Mouse (Mus musculus): Measurements from ENCODE around the gene Taf6.
"Not testable (repeated sequence)": the region's sequence is repeated elsewhere in the genome, so short reads cannot be mapped to it uniquely, and the experiment has no call there.

Taf6 gene

DNA sequence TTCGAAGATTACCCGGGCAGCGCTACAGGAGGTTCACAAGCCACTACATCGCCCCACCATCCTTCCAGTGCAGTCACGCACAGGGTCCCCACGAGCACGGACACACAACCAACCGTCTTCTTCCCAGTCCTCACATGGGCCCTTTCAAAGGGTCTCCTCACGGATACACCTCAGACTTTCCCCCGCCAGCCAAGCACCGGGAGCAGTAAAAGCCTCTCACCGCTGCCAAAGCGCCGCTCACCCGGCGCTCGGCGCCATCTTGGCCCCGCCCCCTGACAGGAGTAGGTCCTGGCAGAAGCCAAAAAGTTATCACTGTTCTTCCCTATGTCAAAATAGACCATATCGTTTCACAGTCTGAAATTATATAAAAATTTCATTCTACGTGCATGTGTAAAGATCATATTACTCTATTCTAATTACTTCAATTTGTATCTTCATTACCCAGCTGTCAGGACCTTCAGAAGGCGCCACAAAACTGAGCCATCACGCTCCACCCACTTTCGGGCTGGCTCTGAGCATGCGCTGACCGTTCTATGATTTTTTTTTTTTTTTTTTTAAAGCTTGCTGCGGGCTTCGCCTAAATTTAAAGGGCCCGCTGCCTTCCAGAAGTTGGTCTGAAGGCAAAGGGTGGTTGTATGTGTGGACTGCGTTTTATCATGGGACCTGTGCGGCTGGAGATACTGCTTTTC, at the start of gene Taf6, which contains the start of gene Cnpy4:
Gene Taf6 (minus strand): TSS at position 502 of the 689 bp plus-strand sequence.
Gene Cnpy4 (plus strand): TSS at position 536 of the 689 bp plus-strand sequence.
- DNase-seq (ENCODE audit: low spot score), result peak; percentile 77

DNA sequence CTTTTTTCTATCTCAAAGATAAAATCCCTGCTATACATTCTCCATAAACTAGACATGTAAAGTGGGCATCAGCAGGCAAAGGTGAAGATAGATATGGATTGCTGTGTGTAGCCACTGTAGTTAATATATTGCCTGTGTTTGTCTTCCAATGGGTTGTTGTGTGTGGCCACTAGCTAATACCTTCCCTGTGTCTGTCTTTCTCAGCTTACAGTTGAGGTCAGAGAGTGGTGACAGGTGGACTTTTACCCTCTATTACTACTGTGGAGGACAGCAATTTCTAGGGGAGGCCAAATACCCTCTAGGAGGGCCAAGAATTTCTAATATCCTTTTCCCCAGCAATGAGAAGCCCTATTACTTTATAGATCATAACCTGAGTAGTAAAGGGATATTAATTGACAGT, 47.0 kb upstream of the Taf6 start:
- DNase-seq (ENCODE audit: low spot score), result no peak

- no peak for DNase-seq (ENCODE audit: low spot score)
Observed at GRCm38 (mm10) chr5:138233778-138234177, 46.5 kb upstream of the Taf6 start.

DNA sequence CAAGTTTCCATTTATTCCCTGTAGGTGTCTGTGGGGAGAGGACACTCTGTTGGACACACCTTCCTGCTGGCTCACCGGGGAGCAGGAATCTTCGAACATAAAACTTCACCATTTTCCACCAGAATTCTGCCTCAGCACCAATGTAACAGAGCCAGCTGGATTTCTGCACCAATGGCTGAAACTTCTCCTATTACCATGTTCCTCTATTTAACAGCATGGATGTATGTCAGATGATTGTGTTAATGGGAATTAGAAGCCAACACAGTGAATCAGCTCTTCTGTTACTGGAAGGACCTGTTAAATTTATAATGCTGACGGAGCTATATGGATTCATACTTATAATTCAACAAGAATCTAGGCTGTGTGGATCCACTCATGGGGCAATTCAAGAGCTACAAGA, 42.3 kb upstream of the Taf6 start:
- no peak for DNase-seq (ENCODE audit: low spot score)

GRCm38 (mm10) chr5:138228026-138228425, 40.8 kb upstream of the Taf6 start:
- no peak for DNase-seq (ENCODE audit: low spot score)

DNA sequence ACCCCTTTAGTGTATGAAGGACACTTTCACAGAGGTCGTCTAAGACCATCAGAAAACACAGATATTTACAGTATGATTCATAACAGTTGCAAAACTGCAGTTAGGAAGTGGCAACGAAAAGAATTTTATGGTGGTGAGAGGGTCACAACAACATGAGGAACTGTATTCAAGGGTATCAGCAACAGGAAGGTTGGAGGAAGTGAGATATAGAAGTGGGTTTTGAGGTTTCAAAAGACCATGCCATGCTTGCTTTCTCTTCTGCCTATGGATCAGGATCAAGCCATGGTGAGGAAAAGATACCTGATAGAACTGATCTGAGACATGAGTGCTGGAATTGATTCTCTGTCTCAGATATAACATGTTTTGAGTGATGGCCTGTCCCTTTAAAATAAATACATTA, 40.1 kb upstream of the Taf6 start:
- no peak for DNase-seq (ENCODE audit: low spot score)

GRCm38 (mm10) chr5:138226491-138226890, 39.2 kb upstream of the Taf6 start:
- no peak for DNase-seq (ENCODE audit: low spot score)

GRCm38 (mm10) chr5:138225700-138226099, 38.4 kb upstream of the Taf6 start, which contains the start of gene Nxpe5:
TSS of gene Nxpe5 (plus strand) at chr5:138225898.
- no peak for DNase-seq (ENCODE audit: low spot score)

- DNase-seq (ENCODE audit: low spot score), result no peak
Observed at GRCm38 (mm10) chr5:138223287-138223686, 36.0 kb upstream of the Taf6 start.

DNA sequence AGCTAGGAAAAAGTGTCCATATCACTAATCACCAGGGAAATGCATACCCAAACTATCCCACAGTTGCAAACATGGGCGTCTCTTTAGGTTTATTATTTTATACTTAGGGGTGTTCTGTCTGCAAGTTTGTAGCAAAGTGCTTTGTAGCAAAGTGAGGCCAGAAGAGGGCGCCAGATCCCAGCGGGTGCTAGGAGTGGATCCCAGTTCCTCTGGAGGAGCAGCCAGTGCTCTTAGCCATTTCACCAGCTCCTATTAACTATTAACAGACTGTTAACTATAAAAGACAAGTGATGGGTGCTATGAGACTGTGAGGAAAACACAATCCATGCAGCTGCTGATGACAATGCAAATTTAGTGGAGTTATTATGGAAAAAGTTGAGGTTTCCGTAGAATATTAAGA, 34.9 kb upstream of the Taf6 start:
- peak; percentile 91 for DNase-seq (ENCODE audit: low spot score)

DNA sequence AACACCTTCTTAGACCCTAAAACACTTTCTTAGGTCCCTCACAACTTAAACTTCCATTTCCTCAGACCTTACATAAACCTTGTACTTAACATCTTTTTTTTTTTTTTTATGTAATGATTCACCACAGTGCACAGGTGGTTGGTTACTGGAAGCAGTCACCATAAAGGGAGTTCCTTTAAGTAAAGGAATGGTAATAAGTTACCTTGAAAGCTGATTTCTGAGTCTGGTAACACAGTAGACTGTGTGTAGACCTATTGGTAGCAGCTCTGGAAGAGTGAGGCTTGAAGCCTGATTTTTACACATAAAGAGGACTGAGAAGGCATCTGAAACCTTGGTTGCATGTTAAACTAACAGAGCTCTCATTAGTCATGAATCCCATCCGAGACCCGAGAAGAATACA, 32.6 kb upstream of the Taf6 start:
- DNase-seq (ENCODE audit: low spot score), result no peak

- DNase-seq (ENCODE audit: low spot score), result not testable (repeated sequence)
Observed at GRCm38 (mm10) chr5:138216632-138217031, 29.4 kb upstream of the Taf6 start.

DNA sequence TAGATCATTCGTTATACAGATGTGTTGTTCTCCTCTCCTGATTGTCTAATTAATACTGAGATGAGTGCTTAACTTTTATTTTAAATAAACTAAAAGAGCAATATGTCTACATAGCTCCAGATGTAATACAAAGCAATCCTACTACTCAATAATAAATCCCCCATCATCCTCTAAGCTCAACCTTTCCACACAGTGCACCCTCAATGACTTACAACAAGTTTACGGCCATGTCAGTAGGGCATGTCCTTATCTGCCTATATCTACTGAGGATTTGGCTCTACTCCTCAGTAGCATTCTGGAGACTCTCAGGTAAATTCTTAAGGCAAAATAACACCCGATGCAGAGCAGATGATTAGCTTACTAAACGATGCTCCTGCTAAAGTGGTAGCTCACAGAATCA, 20.6 kb upstream of the Taf6 start:
- no peak for DNase-seq (ENCODE audit: low spot score)

DNA sequence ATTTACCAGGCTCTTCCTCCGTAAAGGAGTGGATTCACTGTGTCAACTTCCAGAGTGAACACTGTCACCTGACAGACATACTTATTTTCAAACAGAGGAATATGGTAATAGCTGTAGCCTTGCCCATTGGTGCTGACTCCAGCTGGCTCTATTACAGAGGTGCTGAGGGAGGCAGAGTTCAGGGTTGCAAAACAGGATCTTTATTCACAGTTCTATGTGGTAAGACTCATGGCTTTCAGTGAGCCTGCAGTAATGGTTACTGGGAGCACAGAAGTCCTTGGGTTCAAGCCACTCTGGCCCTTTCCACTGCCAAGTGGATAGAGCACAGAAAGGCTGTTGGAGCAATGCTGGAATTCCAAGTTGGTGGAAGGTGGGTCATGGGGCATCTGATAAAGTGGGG, 20.0 kb upstream of the Taf6 start:
- no peak for DNase-seq (ENCODE audit: low spot score)

GRCm38 (mm10) chr5:138202086-138202485, 14.8 kb upstream of the Taf6 start:
- DNase-seq (ENCODE audit: low spot score), result no peak

DNA sequence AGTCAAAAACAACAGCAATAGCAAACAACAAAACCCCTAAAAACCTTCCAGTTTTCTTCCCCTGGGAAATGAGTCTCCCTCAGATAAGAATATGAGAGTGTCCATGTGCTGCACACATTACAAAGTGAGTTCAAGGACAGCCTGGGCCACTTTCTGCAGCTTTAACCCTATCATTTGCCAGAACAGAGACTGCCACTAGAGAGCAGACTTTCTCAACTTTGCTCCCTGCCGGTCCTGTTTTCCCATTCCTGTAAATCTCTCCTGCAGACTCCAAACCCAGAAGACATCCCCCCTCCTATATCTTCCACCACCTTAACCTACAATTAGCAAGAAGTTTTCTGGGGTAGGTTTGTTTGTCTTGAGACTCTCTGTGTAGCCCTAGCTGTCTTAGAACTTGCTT, 12.3 kb upstream of the Taf6 start:
- no peak for DNase-seq (ENCODE audit: low spot score)

- no peak for DNase-seq (ENCODE audit: low spot score)
Observed at GRCm38 (mm10) chr5:138195463-138195862, 8.2 kb upstream of the Taf6 start.

DNA sequence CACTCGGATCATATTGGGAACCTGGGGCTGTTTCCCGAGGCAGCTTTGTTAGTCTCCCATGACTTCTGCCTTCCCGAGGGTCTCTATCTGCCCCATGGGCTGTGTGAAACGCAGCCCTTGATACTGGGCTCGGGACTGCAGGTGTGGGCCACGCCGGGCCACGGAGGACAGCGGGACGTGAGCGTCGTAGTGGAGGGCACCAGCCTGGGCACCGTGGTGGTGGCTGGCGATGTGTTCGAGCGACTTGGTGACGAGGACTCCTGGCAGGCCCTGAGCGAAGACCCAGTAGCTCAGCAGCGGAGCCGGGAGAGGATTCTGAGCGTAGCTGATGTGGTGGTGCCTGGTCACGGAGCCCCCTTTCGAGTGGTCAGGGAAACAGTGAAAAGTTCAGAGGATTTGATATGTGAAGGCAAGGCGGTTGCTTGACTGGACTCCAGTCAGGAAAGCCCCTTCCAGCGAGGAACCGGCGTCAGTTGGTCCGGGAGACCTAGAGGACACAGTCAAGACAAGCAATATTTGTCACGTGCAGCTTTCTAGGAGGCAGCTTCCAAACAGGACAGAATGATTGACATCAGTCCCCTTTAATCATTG, 7.6 kb upstream of the Taf6 start:
- DNase-seq (ENCODE audit: low spot score), result peak; percentile 31

GRCm38 (mm10) chr5:138193771-138194727, 6.8 kb upstream of the Taf6 start, which contains the start of gene Mblac1:
TSS of gene Mblac1 (plus strand) at chr5:138194314.
- peak; percentile 77 for DNase-seq (ENCODE audit: low spot score)

DNA sequence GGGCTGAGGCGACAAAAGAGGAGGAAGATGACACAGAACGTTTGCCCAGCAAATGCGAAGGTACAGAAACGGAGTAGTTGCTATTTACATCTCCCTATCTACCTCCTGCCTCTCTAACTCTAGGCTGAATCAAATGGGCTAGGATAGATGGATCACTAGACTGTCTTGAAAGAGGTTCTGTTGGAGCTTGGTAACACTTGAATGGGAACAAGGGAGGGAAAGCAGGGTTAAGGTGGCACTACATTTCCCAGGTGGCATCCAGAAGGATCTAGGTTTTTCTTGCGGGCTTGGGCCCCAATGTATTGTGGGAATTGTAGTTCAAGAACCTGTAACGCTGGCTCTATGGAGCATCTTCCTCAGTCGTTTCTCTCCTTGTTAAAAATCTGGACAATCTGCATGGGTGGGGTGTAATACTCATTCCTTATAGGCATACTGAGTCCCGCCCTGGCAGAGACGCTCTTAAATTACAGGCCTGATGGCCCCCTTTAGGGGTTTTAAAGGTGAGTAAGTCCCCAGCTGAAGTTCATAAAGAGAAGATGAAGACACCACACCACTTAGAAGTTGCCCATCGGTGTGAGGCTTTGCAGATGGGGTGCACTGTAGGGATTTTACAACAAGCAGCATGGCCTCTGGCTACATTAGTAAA, 533 bp upstream of the Taf6 start:
- DNase-seq (ENCODE audit: low spot score), result peak; percentile 23

GRCm38 (mm10) chr5:138173217-138173616, 14.0 kb downstream of the Taf6 start:
- DNase-seq (ENCODE audit: low spot score), result no peak

Measured in urinary bladder, postnatal 25 days (tissue).